Mouse (Mus musculus) heart, embryonic 14.5 days (tissue): ENCODE results near the gene 9430015G10Rik. TPM values are rescaled to one million over a fixed set of nuclear protein-coding genes. Genes with fewer than 3 reads are reported as not detected.

Experiments used
- ATAC-seq: fragments of 200-750 bp; cut with Nextera tagmentation; 2 replicates; pipeline ENCODE4 v1.8.0; 2017; ENCODE audit warnings: low read depth, moderate TSS enrichment; ENCODE audit not compliant: insufficient number of reproducible peaks, insufficient read depth, low FRiP score
- H3K27ac ChIP-seq, 2 experiments: fragments of 200-500 bp in 1 of 2; fragments of 300-500 bp in 1 of 2; sonication (generic) in 1 of 2; replicated peaks in 1 of 2; 2 replicates each; pipeline ENCODE4 v1.5.1; 2012 to 2014; ENCODE audit warnings: low read depth in 2 of 2, low read length in 2 of 2, control low read depth in 1 of 2, mild to moderate bottlenecking in 1 of 2, mixed read lengths in 1 of 2; ENCODE audit not compliant: control insufficient read depth in 1 of 2, insufficient read depth in 1 of 2
- H3K27me3 ChIP-seq: fragments of 300-500 bp; sonication (generic); 2 replicates; pipeline ENCODE4 v1.6.1; 2014; ENCODE audit warnings: mild to moderate bottlenecking, low read length, control low read depth; ENCODE audit not compliant: control insufficient read depth, insufficient read depth
- H3K36me3 ChIP-seq: fragments of 300-500 bp; sonication (generic); 2 replicates; pipeline ENCODE4 v1.6.1; 2014; ENCODE audit warnings: mild to moderate bottlenecking, control low read depth, low read length, mixed read lengths; ENCODE audit not compliant: control insufficient read depth, insufficient read depth
- H3K4me1 ChIP-seq, 2 experiments: fragments of 200-500 bp in 1 of 2; fragments of 300-500 bp in 1 of 2; sonication (generic) in 1 of 2; 2 replicates each; pipeline ENCODE4 v1.6.1; 2012 to 2014; ENCODE audit warnings: low read length in 2 of 2, control low read depth in 1 of 2, mixed read lengths in 1 of 2; ENCODE audit not compliant: control insufficient read depth in 2 of 2, insufficient read depth in 2 of 2
- H3K4me2 ChIP-seq: fragments of 300-500 bp; sonication (generic); 2 replicates; pipeline ENCODE4 v1.6.1; 2014; ENCODE audit warnings: mild to moderate bottlenecking, low read length
- H3K4me3 ChIP-seq, 2 experiments: fragments of 200-500 bp in 1 of 2; fragments of 300-500 bp in 1 of 2; sonication (generic) in 1 of 2; 2 replicates each; pipeline ENCODE4 v1.5.1; 2012 to 2014; ENCODE audit warnings: low read length in 2 of 2, mild to moderate bottlenecking in 2 of 2, control low read depth in 1 of 2, low read depth in 1 of 2, moderate library complexity in 1 of 2; ENCODE audit not compliant: control insufficient read depth in 1 of 2, insufficient read depth in 1 of 2
- H3K9ac ChIP-seq: fragments of 300-500 bp; sonication (generic); 2 replicates; pipeline ENCODE4 v1.6.1; 2014; ENCODE audit warnings: mild to moderate bottlenecking, low read length
- H3K9me3 ChIP-seq: fragments of 300-500 bp; sonication (generic); 2 replicates; pipeline ENCODE4 v1.6.1; 2016; ENCODE audit warnings: low read length, control low read depth; ENCODE audit not compliant: control insufficient read depth
- WGBS: fragments of 180-500 bp; shearing (Covaris S2); extraction: QIAGEN DNeasy Blood & Tissue Kit; methylation state at CpG from one replicate; pipeline ENCODE4 v1.1.7; 2014; 5-methylcytosine and 5-hydroxymethylcytosine counted together
- polyA plus RNA-seq: library from polyadenylated mRNA; unstranded; fragments of >200 nt; fragmentation: Nextera tagmentation; extraction: Ambion mirVana; gene quantifications from 2 replicates; pipeline ENCODE4 v1.2.1, GENCODE M21; 2014

The 9430015G10Rik gene
- polyA plus RNA-seq, 1 experiment from 2014 or later = 12.0 TPM

DNA sequence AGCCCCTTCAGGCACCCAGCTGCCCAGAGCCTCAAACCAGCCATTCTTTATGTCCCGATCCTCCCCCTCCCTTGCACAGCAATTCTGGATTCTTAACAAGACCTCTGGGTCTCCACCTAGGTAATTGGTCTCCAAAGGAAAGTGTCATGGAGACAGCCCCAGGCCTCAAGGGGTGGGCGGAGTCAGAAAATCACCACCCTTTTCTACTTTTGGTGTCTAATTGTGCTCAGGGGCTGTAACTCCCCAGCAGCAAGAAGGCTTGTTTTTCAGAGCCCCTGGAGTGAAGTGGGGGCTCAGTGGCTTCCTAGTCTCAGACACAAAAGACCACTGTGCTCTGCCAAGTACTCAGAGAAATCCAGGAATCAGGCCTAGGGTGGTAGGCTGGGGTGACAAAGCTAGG lies 39.1 kb upstream of the 9430015G10Rik start:
- H3K4me3 ChIP-seq = no peak overlapping the region
- H3K27me3 ChIP-seq = no peaks in the 10 kb centered on the region
- 79% methylated on average over 2 of the region's 2 CpGs for WGBS
- no peaks in the 10 kb centered on the region for H3K36me3 ChIP-seq
- H3K4me1 ChIP-seq = peaks cover 0 to 6% of the 10 kb centered on the region in 2 experiments; a peak in 2 of 4 replicates
- H3K27ac ChIP-seq = no peak overlapping the region
- H3K9me3 ChIP-seq = no peaks in the 10 kb centered on the region
- H3K4me2 ChIP-seq = no peak overlapping the region
- no peak overlapping the region for H3K9ac ChIP-seq
- ATAC-seq = no peak

DNA sequence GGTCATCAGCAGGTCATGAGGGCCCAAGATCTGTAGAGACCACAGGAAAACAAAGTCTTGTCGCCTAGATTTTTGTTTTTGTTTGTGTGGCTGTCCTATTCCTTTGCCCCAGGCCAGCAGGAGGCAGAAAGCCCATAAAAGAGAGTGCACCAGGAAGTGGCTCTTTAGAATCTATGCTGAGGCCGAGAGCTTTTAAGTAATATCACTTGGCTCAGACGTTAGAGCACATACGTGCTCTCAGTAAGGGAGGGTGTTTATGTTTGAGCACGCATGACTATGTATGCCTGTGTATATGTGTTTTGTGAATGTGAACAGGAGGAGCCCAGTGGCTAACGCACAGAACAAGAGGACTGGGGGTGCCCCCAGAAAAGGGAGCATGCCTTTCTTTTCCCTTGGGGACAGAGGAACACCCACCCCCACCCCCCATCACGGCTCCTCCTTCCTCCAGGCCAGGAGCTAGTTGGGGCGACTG lies 32.8 kb upstream of the 9430015G10Rik start:
- Histone ChIP-seq H3K4me2 (peak overlapping the region; percentile 98), H3K27me3 (peaks cover 8% of the 10 kb centered on the region), H3K9me3 (no peaks in the 10 kb centered on the region), H3K9ac (peak overlapping the region; percentile 67; the same call in 1 of the 2 replicates), H3K36me3 (no peaks in the 10 kb centered on the region), H3K27ac (peak overlapping the region in 1 of 2 experiments; percentile 33; a peak in 1 of 4 replicates), H3K4me3 (peak overlapping the region; percentile 49 to 53; a peak in 3 of 4 replicates), H3K4me1 (peaks cover 14 to 15% of the 10 kb centered on the region in 2 experiments)
- 12% methylated on average over 8 of the region's 8 CpGs for whole genome bisulfite sequencing
- ATAC-seq = no peak

DNA sequence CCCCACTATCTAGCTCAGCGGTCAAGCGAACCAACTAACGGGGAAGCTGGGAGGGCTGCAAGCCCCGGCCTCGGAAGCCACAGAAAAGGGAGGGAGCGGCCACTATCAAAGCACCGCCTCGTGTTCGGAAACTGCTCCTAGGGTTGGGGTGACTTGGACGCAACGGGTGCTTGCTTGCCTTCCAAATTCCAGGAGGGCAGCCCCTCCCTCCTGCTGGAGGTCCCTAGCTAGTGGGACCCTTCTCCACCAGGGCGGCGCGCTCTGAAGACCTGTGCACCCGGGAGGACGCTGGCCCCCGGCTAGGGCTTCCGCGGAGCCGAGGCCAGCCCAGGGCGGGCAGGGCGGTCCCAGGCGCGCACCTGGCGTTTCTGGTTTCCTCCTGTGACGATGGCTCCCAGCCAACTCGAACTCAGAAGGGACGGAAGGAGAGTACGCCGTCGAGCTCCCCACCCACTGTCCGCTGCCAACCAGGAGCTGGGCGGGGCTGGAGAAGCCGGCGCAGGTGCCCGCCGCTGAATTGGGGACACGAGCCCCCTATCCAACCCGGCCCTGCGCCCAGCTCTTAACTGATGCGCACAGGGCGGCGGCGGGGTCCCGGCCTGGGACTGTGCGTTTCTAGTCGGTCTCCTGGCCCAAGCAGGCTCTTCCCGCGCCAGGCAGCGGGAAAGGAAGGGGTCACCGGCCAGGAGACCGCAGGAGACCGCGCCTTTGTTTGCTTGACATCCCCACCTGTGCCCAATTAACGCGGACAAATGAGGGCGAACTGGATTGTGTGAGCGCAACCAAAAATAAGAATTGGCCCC lies 32.1 kb upstream of the 9430015G10Rik start:
- H3K4me3 ChIP-seq = peak overlapping the region; percentile 49 to 53
- 1% methylated on average over 58 of the region's 58 CpGs for WGBS

DNA sequence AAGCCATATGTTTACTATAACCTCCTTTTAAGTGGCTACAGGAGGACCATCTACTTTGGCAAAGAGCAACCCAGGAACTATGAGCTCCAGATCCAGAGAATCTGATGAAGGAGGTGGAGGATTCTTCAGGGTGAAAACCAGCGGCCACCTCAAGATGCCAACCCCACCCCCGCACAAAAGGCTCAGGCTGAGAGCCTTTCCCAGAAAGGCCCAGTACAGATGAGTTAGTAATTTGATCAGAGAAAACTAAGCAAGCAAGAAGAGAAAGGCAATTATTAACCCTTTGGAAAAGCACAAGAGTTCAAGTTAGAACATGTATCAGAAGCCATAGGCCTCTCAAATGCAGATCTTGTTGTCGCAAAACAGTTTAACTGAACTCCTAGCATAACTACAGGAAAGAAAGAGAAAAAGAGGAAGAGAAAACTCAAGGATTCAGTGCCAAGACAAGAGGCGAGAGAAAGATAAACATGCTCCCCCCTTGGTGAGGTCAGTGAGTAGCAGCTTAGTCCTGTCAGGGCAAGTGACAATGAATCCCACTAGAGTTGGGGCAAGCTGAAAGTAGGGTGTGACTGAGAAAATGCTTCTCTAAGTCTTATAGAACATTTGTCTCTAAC lies 27.1 kb upstream of the 9430015G10Rik start:
- Histone ChIP-seq H3K4me3 (no peak overlapping the region), H3K9ac (no peak overlapping the region), H3K4me2 (no peak overlapping the region), H3K27ac (no peak overlapping the region), H3K27me3 (peaks cover 7% of the 10 kb centered on the region), H3K36me3 (no peaks in the 10 kb centered on the region), H3K4me1 (peaks cover 11 to 13% of the 10 kb centered on the region in 2 experiments), H3K9me3 (no peaks in the 10 kb centered on the region)
- 63% methylated on average over 4 of the region's 4 CpGs for WGBS
- ATAC-seq = no peak

More for the DNA sequence above, 32.1 kb upstream of the 9430015G10Rik start:
- no peak overlapping the region for H3K27ac ChIP-seq
- peak overlapping the region; percentile 67 for H3K9ac ChIP-seq
- ATAC-seq = 0 out of 2 replicates have a peak, but pooled peaks have one; percentile 11
- H3K4me2 ChIP-seq = peak overlapping the region; percentile 98
- H3K27me3 ChIP-seq = peaks cover 8% of the 10 kb centered on the region
- no peaks in the 10 kb centered on the region for H3K36me3 ChIP-seq
- H3K4me1 ChIP-seq = peaks cover 14 to 15% of the 10 kb centered on the region in 2 experiments
- H3K9me3 ChIP-seq = no peaks in the 10 kb centered on the region

DNA sequence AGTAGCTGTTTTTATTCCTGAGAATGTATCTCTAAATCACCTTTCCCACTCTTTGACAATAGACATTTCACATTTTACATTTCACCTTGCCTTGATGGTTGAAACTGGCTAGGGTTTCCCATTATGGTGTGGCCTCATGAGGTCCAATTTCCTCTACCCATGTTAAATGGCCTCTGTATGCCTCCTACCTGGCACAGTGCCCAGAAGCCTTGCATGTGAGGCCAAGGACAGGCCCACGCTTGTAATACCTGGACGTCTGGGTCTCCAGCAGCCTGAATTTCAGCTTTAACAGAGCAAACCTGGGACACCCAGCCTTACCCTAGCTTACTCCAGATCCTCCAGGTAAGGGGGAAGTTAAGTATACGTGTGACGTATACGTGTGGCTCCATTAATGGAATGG lies 26.4 kb upstream of the 9430015G10Rik start:
- peaks cover 8% of the 10 kb centered on the region in 2 experiments for H3K4me1 ChIP-seq
- H3K36me3 ChIP-seq = no peaks in the 10 kb centered on the region
- no peaks in the 10 kb centered on the region for H3K9me3 ChIP-seq
- H3K9ac ChIP-seq = no peak overlapping the region
- no peak for ATAC-seq
- 54% methylated on average over 5 of the region's 5 CpGs for WGBS
- no peak overlapping the region for H3K4me2 ChIP-seq
- peaks cover 1% of the 10 kb centered on the region for H3K27me3 ChIP-seq
- H3K4me3 ChIP-seq = no peak overlapping the region
- no peak overlapping the region for H3K27ac ChIP-seq

DNA sequence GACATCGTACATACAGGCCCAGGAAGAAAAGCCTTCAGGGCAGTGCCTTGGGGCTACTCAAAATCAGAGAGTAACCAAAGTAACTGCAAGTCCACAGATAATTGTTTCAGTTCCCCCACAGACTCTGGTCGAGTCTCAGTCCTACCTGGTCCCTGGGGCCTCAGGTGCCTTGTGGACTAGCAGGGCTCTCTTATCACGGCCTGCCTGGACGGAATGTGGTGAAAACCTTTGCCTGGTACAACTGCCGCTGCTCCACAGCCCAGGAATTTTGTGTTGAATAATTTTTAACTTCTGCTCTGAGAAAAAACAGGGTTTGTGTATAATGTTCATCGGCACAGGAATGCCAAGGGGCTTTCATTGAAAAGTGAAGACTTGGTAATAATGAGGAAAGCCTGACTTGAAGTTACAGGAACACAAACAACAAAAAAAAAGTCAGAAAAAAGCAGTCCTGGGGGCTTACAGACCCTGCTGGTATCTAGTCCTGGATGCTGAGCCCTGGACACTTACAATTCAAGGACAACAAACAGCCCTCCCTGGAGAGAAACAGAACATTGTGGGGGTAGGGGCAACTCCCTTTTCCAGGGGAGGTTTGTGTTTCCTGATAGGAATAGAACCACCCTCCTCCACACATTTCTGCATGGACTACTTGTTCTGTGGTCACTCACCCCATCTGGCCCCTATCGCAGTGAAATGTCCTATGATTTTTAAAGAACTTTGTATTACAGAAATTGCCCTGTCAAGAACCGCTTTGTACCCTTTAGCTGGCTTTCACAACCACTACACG lies 25.5 kb upstream of the 9430015G10Rik start:
- 53% methylated on average over 9 of the region's 9 CpGs for WGBS
- H3K9ac ChIP-seq = no peak overlapping the region
- H3K27ac ChIP-seq = no peak overlapping the region
- no peak for ATAC-seq
- peaks cover 8% of the 10 kb centered on the region in 2 experiments for H3K4me1 ChIP-seq
- no peak overlapping the region for H3K4me3 ChIP-seq
- no peaks in the 10 kb centered on the region for H3K9me3 ChIP-seq
- H3K27me3 ChIP-seq = no peaks in the 10 kb centered on the region
- H3K36me3 ChIP-seq = no peaks in the 10 kb centered on the region
- H3K4me2 ChIP-seq = no peak overlapping the region

DNA sequence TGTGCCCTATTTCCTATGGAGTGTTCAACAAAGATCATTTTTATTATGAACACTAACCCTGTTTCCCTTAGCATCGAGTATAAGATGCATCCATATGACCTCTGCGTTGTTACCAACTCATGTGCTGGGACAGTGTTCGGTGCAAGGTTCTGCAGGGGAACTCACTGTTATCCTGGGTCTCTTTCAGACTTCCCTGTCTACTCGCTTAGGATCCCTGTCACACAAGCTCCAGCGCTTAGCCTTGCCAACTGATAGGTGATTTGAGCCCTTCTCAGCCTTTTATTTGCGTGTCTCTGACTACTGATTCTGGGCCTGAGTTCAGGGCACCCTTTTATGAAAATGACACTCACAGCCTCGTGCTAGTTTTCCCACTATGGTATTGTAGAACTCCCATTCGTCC lies 24.5 kb upstream of the 9430015G10Rik start:
- no peaks in the 10 kb centered on the region for H3K9me3 ChIP-seq
- WGBS = 84% methylated on average over 8 of the region's 8 CpGs
- H3K4me1 ChIP-seq = peaks cover 8% of the 10 kb centered on the region in 2 experiments
- ATAC-seq = no peak
- H3K27me3 ChIP-seq = no peaks in the 10 kb centered on the region
- no peaks in the 10 kb centered on the region for H3K36me3 ChIP-seq
- H3K4me3 ChIP-seq = no peak overlapping the region
- no peak overlapping the region for H3K9ac ChIP-seq
- H3K4me2 ChIP-seq = no peak overlapping the region
- no peak overlapping the region for H3K27ac ChIP-seq
